Mouse (Mus musculus) layer of hippocampus, adult 11-12 months (tissue): ENCODE data around the gene 1700029I15Rik.

Experiments
- DNase-seq: peaks from one replicate; pipeline ENCODE4 v3.0.0; 2022; ENCODE audit warnings: low spot score

1700029I15Rik gene

DNA sequence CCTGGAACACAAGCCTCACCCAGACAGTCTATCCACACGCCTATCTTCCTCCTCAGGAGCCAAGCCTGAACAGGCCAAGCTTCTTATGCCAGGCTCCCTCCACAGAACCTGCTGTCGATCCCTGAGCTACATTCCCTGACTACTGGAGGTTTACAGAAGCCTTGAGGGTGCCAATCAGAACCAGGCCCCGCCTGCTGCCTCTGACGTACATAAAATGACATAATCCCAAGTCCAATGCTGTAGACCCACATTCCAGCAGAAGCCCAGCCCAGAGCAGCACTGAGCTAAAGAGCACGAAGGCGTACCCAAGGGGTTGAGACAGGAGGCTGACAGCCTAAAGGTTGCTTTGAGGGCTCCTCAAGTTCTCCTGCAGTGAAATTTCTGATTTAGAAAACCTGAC, 45.5 kb downstream of the 1700029I15Rik start:
- DNase-seq = peak; percentile 83

DNA sequence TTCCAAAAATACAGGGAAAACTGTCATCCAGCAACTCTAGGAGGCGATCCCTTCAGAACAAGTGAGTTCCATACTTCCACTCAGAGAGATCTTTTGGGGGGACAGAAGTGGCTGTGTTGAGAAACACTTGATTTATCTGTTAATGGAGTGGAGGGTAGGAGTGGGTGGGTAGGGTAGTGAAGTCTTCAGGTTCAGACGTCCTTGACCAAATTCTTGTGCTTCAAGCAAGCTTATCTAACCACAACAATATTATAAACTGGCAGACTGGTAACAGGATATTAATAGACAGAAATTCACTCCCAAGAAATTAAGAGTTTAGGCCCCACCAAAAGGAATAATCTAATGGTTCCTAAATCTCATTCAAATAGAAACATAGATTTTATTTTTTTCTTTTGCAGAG, 47.8 kb downstream of the 1700029I15Rik start:
- no peak for DNase-seq

DNA sequence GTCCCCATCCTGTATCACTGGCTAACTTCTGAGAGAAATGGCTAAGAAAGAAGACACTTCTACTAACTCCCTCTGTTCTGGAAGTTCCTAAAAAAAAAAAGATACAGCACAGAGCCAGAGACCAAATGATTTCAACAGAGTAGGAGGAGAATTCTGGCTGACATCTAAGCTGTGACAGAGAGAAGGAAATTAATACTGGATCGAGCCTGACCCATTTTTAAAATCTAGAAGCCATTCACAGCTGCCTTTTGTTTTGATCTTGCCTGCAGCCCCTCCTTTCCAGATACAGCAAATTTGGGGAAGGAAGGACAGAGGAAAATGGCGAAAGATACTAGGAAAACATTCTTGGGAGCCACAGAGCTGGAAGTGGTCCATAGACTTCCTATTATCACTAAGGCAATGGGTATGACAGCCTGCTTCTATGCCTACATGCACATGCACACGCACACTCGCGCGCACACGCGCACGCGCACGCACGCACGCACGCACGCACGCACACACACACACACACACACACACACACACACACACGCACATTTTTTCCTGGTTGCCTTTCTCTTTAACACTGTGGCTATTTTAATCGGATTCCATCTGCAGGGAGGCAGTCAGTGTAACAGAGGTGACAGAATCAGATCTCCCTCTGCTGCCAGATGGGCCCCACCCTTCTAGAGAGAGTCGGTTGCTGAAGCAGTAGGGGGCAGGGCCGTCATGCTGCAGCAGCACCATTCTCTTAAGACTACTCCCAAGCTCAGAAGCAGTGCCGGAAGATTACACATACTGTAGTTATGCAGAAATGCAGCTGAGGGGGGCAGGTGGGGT, 48.6 kb downstream of the 1700029I15Rik start:
- peak; percentile 61 for DNase-seq

DNA sequence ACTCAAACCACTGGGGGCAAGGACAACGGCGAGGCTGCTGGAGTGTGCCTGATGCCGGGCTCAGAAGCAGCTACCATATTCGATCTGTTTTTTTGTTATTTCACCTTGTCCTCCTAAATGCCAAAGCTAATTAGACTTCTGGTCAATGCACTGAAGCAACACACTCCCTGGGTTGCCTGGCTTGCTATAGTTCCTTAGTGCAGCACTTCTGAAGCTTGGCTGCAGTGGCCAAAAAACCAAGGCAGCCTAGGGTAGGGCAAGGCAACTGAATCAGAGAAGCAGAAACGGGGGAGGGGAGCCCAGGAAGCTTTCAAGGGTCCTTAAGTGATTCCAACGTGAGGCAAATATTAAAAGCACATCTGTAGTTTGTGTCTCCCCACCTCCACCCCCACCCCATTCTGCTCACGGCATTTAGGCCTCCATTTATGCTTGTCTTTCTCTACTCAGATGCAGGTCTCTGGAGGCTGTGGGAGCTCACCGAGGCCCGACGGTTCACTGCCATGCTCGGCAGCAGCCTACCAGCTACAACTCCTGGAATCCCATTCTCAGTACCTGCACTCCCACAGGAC, 49.4 kb downstream of the 1700029I15Rik start:
- no peak for DNase-seq

DNA sequence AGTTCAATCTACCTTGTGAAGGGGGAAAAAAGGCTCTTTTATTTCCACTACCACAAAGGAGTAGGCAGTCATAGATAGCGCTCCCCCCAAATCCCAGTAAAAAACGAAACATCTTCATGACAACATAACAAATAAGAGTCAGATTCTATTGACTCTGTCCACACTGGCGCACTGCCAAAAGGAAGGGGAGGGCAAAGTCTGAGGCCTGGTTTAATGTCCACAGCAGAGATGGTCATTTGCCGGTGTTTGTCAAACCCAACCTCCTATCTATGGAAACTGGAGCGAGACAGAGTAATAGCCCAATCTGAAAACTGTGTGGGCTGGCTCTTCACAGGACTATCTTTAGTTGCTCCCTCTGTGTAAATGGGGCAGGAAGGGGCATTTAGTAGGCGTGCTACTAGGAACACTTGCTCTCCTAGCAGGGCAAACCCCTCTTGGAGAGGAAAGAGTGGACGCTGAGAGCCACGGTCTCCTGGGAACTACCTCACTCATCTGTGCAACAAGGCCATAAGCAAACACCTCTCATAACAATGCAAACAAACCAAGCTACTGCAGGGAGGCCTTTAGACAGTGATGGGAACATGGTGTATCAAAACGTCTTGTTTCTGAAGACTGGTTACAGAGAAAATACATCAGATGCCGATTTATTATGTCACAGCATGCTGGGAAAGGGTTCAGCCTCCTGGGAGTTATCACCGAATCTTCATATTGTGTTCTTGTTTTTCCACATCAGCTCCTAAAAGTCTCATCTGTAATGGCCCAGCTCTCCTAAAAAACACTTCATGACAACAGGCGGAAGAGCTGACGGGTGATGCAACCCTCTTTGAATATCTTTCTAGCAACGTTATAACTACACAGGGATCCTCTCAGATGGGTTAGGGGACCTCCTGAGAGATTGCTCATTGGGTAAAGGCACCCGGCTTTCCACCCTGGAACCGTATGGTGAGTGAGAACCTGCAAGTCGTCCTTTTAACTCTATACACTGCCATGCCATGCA, 50.3 kb downstream of the 1700029I15Rik start:
- DNase-seq = no peak

DNA sequence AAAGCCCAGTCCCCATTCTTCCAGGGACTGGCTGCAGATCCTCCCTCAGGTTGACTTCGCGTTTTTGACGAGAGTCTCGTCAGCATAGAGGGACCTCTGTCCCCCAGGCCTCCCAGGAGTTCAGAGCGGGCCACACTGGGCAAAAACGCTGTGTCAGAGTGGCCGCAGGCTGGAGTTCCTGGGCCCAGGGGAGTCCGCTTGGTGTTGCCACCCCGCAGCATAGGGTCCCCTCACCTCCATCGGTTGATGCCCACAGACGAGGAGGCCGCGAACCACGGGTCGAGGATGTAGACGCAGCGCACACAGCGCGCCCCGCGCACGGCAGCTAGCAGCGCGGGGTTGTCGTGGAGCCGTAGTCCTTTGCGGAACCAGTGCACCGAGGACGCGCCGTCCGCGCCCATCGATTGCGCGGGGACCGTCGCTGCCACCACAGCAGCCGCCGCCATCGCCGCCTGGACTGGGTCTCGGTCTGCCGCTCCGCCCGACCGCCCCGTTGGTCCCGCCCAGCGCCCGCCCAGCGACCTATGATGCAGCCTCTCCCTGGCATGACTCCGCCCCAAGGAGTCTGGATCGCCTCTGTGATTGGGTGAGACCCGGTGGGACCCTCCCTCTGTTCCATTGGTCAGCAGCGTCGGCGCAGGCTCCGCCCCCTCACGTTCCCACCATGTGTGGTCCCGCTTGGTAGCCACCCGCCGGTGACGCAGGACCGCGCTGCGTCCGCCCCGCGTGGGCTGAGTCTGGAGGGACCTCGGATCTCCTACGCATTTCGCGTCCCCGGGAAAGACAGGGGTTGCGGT, 51.4 kb downstream of the 1700029I15Rik start, which contains the start of gene Cry2:
Cry2 (minus strand) TSS at position 466 of the 797 bp plus-strand sequence.
- DNase-seq = peak; percentile 99

DNA sequence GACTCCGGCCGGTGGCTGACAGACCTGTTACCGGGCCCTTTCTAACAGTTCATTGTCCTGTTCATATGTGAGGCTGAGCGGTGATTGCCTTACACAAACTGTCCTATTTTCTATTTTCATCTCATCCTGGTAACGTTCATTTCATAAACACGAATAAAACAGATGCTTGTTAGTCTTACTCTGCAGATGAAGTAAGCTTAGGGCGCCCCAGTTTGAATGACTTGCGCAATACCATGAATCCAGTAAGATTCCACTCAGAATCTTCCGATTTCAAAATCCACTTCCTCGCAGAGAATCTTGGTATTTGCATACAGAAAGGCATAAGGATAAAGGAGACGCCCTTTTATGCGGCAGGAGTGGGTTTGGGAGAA, 52.0 kb downstream of the 1700029I15Rik start:
- DNase-seq = no peak

DNA sequence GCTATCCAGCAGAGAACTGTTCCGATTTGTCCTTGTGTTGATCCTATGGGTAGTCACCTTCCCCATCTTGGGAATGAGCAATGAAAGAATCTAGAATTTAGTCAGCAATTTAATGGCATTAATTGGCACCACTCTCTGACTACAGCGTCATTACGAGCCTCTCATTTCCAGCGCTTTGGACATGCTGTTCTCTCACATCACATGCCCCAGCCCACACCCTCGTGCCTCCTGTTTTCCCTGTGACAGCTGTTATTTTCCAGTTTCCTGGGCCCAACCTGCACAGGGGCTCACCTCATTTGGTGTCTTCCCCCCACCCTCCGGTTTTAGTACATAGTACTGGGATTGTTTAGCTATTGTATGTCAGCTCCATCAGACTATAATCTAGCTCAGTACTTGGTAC, 52.7 kb downstream of the 1700029I15Rik start:
- no peak for DNase-seq
